Mouse (Mus musculus) frontal cortex, adult 2 months (tissue): ENCODE data around the gene Pfdn4. TPM values are rescaled to one million over a fixed set of nuclear protein-coding genes. Genes with fewer than 3 reads are reported as not detected.
A peak's percentile ranks its signal among the peaks of the same experiment; 100 is the strongest.

Experiments
- DNase-seq, 2 experiments: peaks; one replicate each; pipeline ENCODE4 v3.0.0; 2022; ENCODE audit warnings: low spot score in 1 of 2; ENCODE audit errors: extremely low spot score in 1 of 2
- polyA plus RNA-seq: library from polyadenylated mRNA; depleted of rRNA; stranded (reverse); fragments of >200 nt; gene quantifications from 2 replicates; pipeline ENCODE4 v1.2.3, GENCODE M21; 2012; rRNA removed

Pfdn4 gene
- polyA plus RNA-seq, 1 experiment, result 32.9 TPM

DNA sequence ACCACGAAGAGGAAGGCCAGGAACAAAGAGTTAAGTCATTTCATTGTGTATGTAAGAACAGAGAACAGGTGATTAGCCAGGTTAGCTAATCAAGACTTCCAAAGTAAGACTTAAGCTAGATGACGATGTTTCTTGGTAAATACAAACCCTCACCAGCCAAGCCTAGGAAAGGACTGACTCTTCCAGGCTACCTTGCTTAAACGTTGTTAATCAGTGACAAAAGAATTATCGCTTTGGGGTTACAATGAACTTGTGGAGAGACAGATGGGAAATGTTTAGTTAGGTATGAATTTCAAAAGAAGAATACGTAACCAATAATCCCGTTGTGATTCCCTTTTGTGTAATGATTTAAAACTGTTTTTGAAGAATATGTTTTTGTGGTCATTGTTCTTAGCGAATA lies 48.7 kb downstream of the Pfdn4 start:
- DNase-seq, result no peak

DNA sequence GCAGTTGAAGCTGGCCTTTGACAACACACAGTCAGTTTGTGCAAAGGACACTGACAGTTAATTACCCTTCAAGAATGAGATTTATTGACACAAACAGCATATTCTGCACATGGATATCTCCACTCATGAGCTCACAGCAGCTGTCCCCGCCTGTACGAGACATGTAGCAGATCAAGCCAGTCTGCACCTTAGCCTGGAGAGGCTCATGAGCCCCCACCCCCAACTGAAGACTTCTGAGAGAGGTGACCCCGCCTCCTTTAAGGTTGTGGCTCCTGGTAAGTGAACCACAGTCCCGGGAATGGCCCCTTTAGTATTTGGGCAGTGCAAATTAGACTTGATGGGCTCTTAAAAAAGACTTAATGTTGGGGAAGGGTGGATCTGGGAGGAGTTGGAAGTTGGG lies 49.5 kb downstream of the Pfdn4 start:
- no peak for DNase-seq

DNA sequence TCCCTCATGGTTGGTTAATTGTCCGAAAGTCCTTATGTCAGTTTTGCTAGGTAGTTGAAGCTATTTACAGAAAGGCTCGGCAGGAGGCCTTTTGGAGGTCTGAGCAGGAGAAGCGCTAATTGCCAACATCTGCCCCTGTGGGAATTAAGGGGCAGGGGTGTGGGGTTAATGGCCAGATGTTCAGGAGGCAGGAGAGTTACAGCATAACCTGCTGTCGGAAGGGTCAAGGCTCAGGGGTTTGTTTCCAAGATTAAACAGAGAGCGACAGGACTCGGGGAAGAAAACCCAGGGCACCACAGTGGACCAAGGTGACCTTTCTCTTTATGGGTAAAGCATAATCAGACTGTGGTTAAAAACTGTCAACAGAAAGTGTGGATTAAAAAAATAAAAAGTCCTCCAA lies 51.3 kb downstream of the Pfdn4 start:
- DNase-seq, result no peak

DNA sequence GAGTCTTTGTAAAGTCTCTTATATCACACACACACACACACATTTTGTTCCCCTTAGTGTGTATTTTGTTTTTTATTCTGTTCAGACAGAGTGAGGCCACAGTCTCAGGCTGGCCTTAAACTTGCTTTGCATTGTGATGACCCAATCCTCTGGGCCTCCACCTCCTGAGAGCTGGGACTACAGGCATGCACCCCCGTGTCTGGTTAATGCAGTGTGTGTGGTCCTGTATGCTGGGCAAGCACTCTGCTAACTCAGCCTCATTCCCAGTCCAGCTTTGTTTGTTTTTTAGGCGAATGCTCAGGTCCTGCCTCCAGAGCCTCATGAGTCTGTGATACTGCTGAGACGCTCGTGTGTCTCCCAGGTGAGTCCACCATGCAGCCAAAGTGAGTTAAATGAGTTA lies 51.8 kb downstream of the Pfdn4 start:
- DNase-seq, result no peak

DNA sequence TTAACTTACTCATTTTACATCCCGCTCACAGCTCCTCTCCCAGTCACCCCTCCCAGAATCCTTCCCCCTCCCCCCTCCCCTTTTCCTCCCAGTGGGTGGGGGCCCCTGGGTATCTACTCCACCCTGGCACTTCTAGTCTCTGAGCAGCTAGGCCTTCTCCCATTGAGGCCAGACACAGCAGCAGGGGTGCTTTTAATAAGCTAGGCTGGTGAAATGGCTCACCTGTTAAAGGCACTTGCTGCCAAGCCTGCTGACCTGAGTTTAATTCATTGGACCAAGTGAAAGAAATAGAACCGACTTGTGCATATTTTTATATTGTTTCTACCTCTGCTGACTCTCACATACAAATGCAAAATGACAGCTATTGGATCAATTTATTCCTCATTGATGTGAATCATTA lies 52.9 kb downstream of the Pfdn4 start:
- no peak for DNase-seq

DNA sequence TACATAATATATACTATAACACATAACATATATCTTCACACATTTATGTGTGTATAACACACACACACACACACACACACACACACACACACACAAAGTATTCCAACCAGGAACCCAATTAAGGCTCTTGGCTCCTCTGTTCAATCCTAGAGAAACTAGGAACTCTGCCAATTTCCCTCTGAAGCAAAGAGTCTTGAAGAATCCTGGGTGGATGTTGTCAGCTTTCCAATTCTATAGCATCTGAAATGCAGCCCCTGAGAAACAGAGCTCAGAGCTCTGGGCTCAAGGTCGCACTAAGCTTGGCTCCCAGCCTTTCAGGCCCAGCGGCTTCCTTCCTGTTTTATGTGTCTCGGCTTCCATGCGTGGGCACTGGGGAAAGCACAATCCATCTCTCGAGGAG lies 54.0 kb downstream of the Pfdn4 start:
- DNase-seq, result peak; percentile 27 to 77

DNA sequence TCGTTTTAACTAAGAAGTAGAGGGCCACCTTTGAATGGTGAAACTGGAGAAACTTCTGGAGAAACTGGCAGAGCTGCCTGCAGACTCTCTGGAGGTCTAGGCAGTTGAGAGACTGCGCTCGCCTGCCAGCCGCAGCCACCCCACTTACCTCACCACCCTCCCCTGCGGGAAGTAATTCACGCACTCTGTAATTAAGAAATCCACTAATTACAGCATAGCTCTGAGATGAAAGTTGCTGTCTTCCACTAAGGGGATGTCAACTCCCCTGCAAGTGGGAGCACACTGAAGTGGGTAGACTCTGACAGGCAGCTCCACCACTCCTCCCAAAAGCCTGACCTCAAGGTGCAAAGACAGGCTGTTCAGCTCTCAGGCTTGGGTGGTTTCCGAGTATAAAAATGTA lies 55.9 kb downstream of the Pfdn4 start:
- no peak for DNase-seq

DNA sequence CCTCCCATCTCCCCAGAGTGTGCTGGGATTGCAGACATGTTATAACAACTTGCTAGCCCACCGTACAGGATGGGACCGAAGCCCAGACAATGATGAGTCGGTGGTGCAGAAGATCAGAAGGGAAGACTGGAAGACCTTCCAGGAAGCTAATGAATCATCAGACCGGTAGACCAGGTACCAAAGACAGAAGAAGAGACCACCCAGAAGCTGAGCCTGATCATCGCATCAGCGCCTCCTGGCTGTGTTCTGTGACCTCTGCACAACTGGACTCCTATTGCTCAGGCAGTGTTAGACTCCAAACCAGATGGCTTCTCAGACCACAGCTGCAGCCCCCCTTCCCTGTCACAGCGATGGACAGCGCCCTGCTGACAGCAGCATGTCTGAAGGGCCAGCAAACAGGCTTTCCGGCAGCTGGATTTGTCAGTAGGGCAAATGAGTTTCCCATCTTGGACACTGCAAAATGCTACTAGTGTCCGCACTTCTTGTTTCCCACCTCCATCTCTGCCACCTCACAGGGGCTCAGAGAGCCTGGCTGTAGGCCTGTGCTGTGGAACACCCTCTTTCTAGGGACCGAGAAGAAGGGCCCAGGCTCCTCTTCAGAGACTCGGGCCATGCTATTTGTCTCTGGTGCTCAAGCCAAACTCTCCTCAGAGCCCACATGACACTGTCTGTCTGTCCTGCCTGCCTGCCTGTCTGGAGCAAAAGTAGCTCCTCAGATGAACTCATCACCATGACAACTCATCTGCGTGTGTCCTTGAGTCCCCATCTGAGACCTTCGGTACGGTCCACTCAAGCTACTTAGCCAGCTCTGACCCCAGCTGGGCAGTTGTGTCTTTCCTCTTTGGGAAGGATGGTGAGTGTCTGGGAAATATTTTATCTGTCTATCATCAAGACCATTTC lies 68.0 kb downstream of the Pfdn4 start:
- no peak for DNase-seq

DNA sequence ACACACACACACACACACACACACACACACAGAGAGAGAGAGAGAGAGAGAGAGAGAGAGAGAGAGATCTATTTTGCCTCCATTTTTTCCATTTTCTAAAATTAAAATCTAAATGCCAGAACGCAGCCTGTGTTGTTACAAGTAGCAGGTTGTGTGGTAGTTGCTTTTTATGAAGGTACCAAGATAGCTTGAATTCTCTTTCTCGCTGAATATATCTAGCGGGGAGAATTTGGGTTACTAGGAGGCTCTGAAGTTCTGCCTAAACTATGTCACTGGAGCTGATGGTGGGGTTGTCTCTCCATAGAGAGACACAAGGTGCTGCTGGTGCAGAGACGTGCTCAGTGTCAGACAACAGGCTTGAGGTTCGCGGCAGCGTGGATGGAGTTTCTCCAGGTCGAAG lies 68.8 kb downstream of the Pfdn4 start:
- peak in 1 of 2 experiments; percentile 37 for DNase-seq

Other genes with a start within 250 kb of the Pfdn4 start
- gene Bcas1, start 68.6 kb upstream of the Pfdn4 start, polyA plus RNA-seq, result 87.9 and 104 TPM in 2 replicates
- gene Cyp24a1, start 717 bp downstream of the Pfdn4 start, polyA plus RNA-seq, result 0.08 and 0.11 TPM in 2 replicates
- not detected in 2 replicates for gene 4930470P17Rik, start 105.6 kb downstream of the Pfdn4 start, polyA plus RNA-seq
- 28.9 and 30.2 TPM in 2 replicates for gene Dok5, start 235.4 kb downstream of the Pfdn4 start, polyA plus RNA-seq